Mouse (Mus musculus) hindbrain, embryonic 11.5 days (tissue): ENCODE measurements at regions not wholly inside any gene's neighbourhood (a gene's known extent, or its start where the extent isn't known, plus 50 kb on each side); places are given as distances from the start of the nearest gene placed in this dataset.
"Not testable (repeated sequence)": the region's sequence is repeated elsewhere in the genome, so short reads cannot be mapped to it uniquely, and the experiment has no call there.

Experiments
- ATAC-seq: fragments of 200-750 bp; cut with Nextera tagmentation; 2 replicates; pipeline ENCODE4 v1.8.0; 2017; ENCODE audit warnings: mild to moderate bottlenecking, moderate TSS enrichment, moderate library complexity; ENCODE audit not compliant: low FRiP score
- DNase-seq: peaks from one replicate; pipeline ENCODE4 v3.0.0-alpha.2; 2015; ENCODE audit warnings: low spot score
- H3K27ac ChIP-seq: fragments of 300-500 bp; sonication (generic); 2 replicates; pipeline ENCODE4 v1.5.1; 2014; ENCODE audit warnings: mild to moderate bottlenecking, low read depth, low read length
- H3K27me3 ChIP-seq: fragments of 300-500 bp; sonication (generic); 2 replicates; pipeline ENCODE4 v1.6.1; 2014; ENCODE audit warnings: mild to moderate bottlenecking, low read length, moderate library complexity, mixed read lengths; ENCODE audit not compliant: control insufficient read depth, insufficient read depth
- H3K36me3 ChIP-seq: fragments of 300-500 bp; sonication (generic); 2 replicates; pipeline ENCODE4 v1.6.1; 2014; ENCODE audit warnings: mild to moderate bottlenecking, low read length, moderate library complexity, mixed read lengths; ENCODE audit not compliant: control insufficient read depth, insufficient read depth
- H3K4me1 ChIP-seq: fragments of 300-500 bp; sonication (generic); replicated peaks from 2 replicates; pipeline ENCODE4 v1.6.1; 2014; ENCODE audit warnings: low read length, mixed read lengths; ENCODE audit not compliant: control insufficient read depth, insufficient read depth
- H3K4me2 ChIP-seq: fragments of 300-500 bp; sonication (generic); replicated peaks from 2 replicates; pipeline ENCODE4 v1.6.1; 2014; ENCODE audit warnings: mild to moderate bottlenecking, low read depth, low read length
- H3K4me3 ChIP-seq: fragments of 300-500 bp; sonication (generic); 2 replicates; pipeline ENCODE4 v1.5.1; 2014; ENCODE audit warnings: low read depth, low read length
- H3K9ac ChIP-seq: fragments of 300-500 bp; sonication (generic); 2 replicates; pipeline ENCODE4 v1.6.1; 2014; ENCODE audit warnings: low read depth, low read length
- H3K9me3 ChIP-seq: fragments of 300-500 bp; sonication (generic); 2 replicates; pipeline ENCODE4 v1.6.1; 2016; ENCODE audit warnings: low read length; ENCODE audit not compliant: control insufficient read depth
- WGBS: fragments of 180-500 bp; shearing (Covaris S2); extraction: QIAGEN DNeasy Blood & Tissue Kit; methylation state at CpG from one replicate; pipeline ENCODE4 v1.1.7; 2014; 5-methylcytosine and 5-hydroxymethylcytosine counted together

DNA sequence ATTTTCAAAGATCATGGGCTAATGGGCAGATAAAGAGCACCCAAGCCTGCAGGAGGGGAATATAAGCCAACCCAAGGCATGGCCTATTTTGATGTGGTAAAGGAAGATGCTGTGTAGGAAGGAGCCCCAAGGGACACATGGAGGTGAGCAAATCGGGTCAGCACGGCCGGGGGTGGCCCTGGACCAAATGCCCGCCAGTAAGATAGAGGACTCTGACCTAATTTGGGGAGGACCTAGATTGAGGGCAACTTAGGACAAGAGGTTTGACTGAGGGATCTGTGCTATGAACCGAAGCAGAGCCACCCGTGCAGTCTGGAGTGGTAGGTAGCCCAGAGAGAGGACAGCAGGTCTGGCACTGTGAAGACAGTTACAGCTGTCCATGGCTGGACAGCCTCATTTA is 166.9 kb upstream of the Myt1l start:
- H3K4me3 ChIP-seq = no peak overlapping the region
- H3K4me2 ChIP-seq = no peak overlapping the region
- no peaks in the 10 kb centered on the region for H3K36me3 ChIP-seq
- no peaks in the 10 kb centered on the region for H3K9me3 ChIP-seq
- no peak overlapping the region for H3K9ac ChIP-seq
- H3K27ac ChIP-seq = no peak overlapping the region
- WGBS = 90% methylated on average over 6 of the region's 6 CpGs
- H3K4me1 ChIP-seq = peaks cover 5% of the 10 kb centered on the region; the same call in 1 of the 2 replicates
- ATAC-seq (no peak), DNase-seq (no peak)
- no peaks in the 10 kb centered on the region; the same call in 1 of the 2 replicates for H3K27me3 ChIP-seq

- not testable (repeated sequence) for H3K4me3 ChIP-seq, H3K9me3 ChIP-seq
- WGBS = 40% methylated on average over 3 of the region's 3 CpGs
Observed at GRCm38 (mm10) chr12:29367741-29368106, 160.5 kb upstream of the Myt1l start.

DNA sequence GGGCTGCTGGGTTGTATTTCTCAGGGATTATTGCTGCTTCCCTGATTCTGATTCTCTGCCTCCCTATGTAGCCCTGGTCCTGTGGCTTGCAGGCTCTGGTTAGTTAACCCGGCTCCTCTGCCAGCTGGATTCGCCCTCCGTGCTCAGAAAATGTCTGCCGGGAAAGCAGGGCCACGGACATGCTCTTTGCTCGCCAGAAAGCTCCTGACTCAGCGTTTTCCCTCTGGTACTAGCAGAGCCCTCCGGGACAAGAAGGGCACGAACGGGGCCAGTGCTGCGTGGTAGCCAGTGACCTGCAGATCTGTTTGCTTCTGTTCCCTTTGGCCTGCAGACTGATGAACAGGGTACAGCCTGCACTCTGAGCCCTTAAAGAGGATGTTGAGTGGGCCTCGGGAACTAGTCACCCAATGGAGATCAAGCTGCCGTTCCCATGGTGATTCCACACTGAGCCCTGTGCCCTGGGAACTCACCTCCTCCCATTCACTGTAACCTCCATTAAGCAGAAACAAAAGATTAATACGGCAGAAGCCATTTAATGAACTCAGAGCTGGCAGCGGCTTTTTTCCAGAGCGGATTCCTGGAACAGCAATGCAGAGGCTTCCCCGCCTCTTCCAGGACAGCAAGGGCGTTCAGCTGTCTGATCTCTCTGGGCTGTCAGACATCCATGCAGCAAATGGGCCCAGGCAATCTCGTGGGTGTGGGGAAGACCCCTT is 159.9 kb upstream of the Myt1l start:
- H3K9ac ChIP-seq = peak overlapping the region; percentile 13
- no peaks in the 10 kb centered on the region for H3K9me3 ChIP-seq
- DNase-seq = peak; percentile 72
- ATAC-seq = peak; percentile 88
- H3K4me2 ChIP-seq = peak overlapping the region; percentile 43
- no peaks in the 10 kb centered on the region for H3K36me3 ChIP-seq
- 9% methylated on average over 19 of the region's 19 CpGs for WGBS
- 0 out of 2 replicates have a peak, but pooled peaks cover 6% of the 10 kb centered on the region for H3K4me1 ChIP-seq
- peak overlapping the region; percentile 90 for H3K27ac ChIP-seq
- 0 out of 2 replicates have a peak, but pooled peaks cover 2% of the 10 kb centered on the region for H3K27me3 ChIP-seq
- peak overlapping the region; percentile 17; the same call in 1 of the 2 replicates for H3K4me3 ChIP-seq

More at GRCm38 (mm10) chr12:29367741-29368106, 160.5 kb upstream of the Myt1l start:
- H3K36me3 ChIP-seq, H3K4me1 ChIP-seq, ATAC-seq, DNase-seq, H3K27me3 ChIP-seq: not testable (repeated sequence)
- Histone ChIP-seq H3K9ac (peak overlapping the region; percentile 13; the same call in 1 of the 2 replicates), H3K4me2 (peak overlapping the region; percentile 43), H3K27ac (peak overlapping the region; percentile 90)

DNA sequence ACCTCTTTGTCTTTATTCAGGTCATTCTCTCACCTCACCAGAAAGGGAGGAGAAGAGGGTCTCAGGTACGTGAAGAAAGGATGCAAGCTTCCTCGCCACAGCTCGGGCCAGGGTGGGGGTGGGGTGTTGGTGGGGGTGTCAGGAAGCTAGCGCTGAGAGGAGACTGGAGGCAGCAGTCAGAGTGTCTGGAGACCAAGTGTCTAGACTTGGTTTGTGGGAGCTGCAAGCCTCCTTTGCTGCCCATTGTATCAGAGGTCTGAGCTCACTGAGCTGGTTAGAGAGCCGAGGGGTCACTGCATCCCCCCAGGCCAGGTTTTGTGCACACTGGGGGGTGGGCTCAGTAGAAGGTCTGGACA is 159.4 kb upstream of the Myt1l start:
- Histone ChIP-seq H3K27me3 (0 out of 2 replicates have a peak, but pooled peaks cover 2% of the 10 kb centered on the region), H3K27ac (peak overlapping the region; percentile 90), H3K9ac (peak overlapping the region; percentile 13), H3K36me3 (no peaks in the 10 kb centered on the region), H3K4me2 (peak overlapping the region; percentile 43), H3K9me3 (no peaks in the 10 kb centered on the region), H3K4me3 (no peak overlapping the region), H3K4me1 (0 out of 2 replicates have a peak, but pooled peaks cover 6% of the 10 kb centered on the region)
- DNase-seq (peak; percentile 47), ATAC-seq (peak; percentile 34; the same call in 1 of the 2 replicates)
- WGBS = 10% methylated on average over 5 of the region's 5 CpGs

- no peak overlapping the region for H3K27ac ChIP-seq
- no peaks in the 10 kb centered on the region for H3K9me3 ChIP-seq
- no peaks in the 10 kb centered on the region for H3K27me3 ChIP-seq
- H3K9ac ChIP-seq = no peak overlapping the region
- H3K4me3 ChIP-seq = no peak overlapping the region
- peaks cover 3% of the 10 kb centered on the region; the same call in 1 of the 2 replicates for H3K4me1 ChIP-seq
- 94% methylated on average over 5 of the region's 5 CpGs for WGBS
- DNase-seq (no peak), ATAC-seq (no peak)
- no peak overlapping the region for H3K4me2 ChIP-seq
- no peaks in the 10 kb centered on the region for H3K36me3 ChIP-seq
Observed at GRCm38 (mm10) chr12:29391756-29392155, 136.4 kb upstream of the Myt1l start.

- no peak for ATAC-seq
Observed at GRCm38 (mm10) chr12:29394271-29394670, 133.9 kb upstream of the Myt1l start.

GRCm38 (mm10) chr12:29394881-29395280 is 133.3 kb upstream of the Myt1l start:
- Histone ChIP-seq H3K9me3 (no peaks in the 10 kb centered on the region), H3K4me2 (no peak overlapping the region), H3K4me3 (no peak overlapping the region), H3K4me1 (peaks cover 3% of the 10 kb centered on the region; the same call in 1 of the 2 replicates), H3K27me3 (no peaks in the 10 kb centered on the region), H3K9ac (no peak overlapping the region), H3K27ac (no peak overlapping the region), H3K36me3 (no peaks in the 10 kb centered on the region)
- 34% methylated on average over 6 of the region's 6 CpGs for WGBS
- ATAC-seq (no peak), DNase-seq (peak; percentile 26)

More at GRCm38 (mm10) chr12:29394271-29394670, 133.9 kb upstream of the Myt1l start:
- Histone ChIP-seq H3K36me3 (no peaks in the 10 kb centered on the region), H3K4me1 (peaks cover 3% of the 10 kb centered on the region; the same call in 1 of the 2 replicates), H3K27me3 (no peaks in the 10 kb centered on the region), H3K27ac (no peak overlapping the region), H3K4me2 (no peak overlapping the region), H3K9me3 (no peaks in the 10 kb centered on the region), H3K9ac (no peak overlapping the region), H3K4me3 (no peak overlapping the region)
- DNase-seq = no peak
- WGBS = 89% methylated on average over 1 of the region's 1 CpGs

DNA sequence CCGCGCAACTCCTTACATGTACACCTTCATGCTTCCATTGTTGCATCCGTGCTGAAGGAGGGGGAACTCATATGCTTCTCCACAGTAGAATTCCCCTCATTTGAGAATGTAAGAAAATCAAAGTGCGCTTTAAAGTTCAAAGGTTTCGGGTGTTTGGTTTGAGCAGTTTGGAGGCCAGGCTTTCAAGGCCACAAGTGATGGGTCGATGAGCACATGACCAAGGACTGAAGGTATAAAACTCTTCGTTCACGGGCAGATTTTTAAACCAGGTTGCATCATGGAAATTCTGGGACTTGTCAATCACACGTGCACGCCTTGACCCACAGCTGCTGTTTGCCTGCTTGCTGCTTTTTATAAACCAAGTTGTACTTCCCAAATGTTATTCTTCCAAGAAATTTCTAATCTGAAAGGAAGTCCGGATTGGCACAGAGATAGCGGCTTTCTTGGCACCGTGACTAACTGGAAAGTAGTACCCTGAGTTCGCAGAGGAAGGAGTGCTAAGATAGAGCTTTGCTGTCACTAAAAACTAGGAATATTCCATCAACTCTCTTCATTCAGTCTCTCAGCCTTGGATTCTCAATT is 132.7 kb upstream of the Myt1l start:
- H3K4me3 ChIP-seq = no peak overlapping the region
- H3K4me2 ChIP-seq = no peak overlapping the region
- no peak for DNase-seq
- ATAC-seq = no peak
- H3K27ac ChIP-seq = no peak overlapping the region
- peaks cover 3% of the 10 kb centered on the region; the same call in 1 of the 2 replicates for H3K4me1 ChIP-seq
- no peaks in the 10 kb centered on the region for H3K36me3 ChIP-seq
- no peak overlapping the region for H3K9ac ChIP-seq
- H3K27me3 ChIP-seq = no peaks in the 10 kb centered on the region
- H3K9me3 ChIP-seq = no peaks in the 10 kb centered on the region
- 87% methylated on average over 14 of the region's 14 CpGs for WGBS

- no peak overlapping the region for H3K9ac ChIP-seq
- H3K4me2 ChIP-seq = no peak overlapping the region
- H3K27me3 ChIP-seq = no peaks in the 10 kb centered on the region
- ATAC-seq (no peak), DNase-seq (no peak)
- no peak overlapping the region for H3K4me3 ChIP-seq
- no peaks in the 10 kb centered on the region for H3K36me3 ChIP-seq
- WGBS = 32% methylated on average over 1 of the region's 1 CpGs
- H3K9me3 ChIP-seq = no peaks in the 10 kb centered on the region
- H3K27ac ChIP-seq = no peak overlapping the region
- H3K4me1 ChIP-seq = no peaks in the 10 kb centered on the region
Observed at GRCm38 (mm10) chr12:29404434-29404833, 123.8 kb upstream of the Myt1l start.
